Comparison of ENCODE assay signal across 16 mouse cellular contexts in the genomic region with DNA sequence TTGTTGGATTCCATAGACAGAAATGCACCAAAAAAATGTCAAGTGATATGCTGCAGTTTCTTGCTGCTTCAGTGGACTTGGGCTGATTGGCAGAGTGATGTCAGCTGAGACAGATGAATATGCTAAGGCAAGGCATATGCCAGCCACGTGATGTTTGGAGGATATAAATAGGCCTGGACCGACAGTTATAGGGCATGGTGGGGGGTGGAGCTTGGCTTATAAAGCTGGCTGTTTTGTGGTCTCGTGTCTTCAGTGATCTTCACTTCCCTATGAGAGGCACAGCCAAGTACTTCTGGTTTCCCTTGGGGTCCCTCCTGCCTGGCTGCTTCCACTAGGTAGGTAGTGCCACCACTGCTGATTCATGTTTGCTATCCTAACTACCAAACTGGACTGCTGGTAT. TPM values are rescaled to one million over a fixed set of nuclear protein-coding genes. Genes with fewer than 3 reads are reported as not detected.
A peak's percentile ranks its signal among the peaks of the same experiment; 100 is the strongest.
DNase-seq lines count a peak whose midpoint lies in the region; ATAC-seq and TF ChIP-seq lines count a peak whose summit lies in the region.
"Had no signal": no experiment of that assay in that cellular context is flagged by ENCODE, and none has a peak within 500 bp of the region (broad histone marks: within the 10 kb centered on the region; RNA-seq: fewer than 3 reads in every experiment).

No protein-coding gene starts in this region.

- no peak for TF ChIP-seq POLR2A in bone marrow, adult 2 months (IDR thresholded peaks at IDR 0.05; ENCODE audit: borderline replicate concordance, control insufficient read depth, low read depth, low read length)
- no peak; the same call in 1 of the 2 replicates for TF ChIP-seq POLR2A in spleen, adult 2 months (IDR thresholded peaks at IDR 0.05; ENCODE audit: low read depth, low read length)

- ATAC-seq in lung, postnatal 0 days: no peak
- no peak for ATAC-seq in intestine, embryonic 16.5 days
- ATAC-seq: Patski had no signal

- no peaks in the 10 kb centered on the region for H3K27me3 ChIP-seq in lung, postnatal 0 days (replicated peaks; ENCODE audit: insufficient read depth, low read length)
- no peaks in the 10 kb centered on the region for H3K27me3 ChIP-seq in spleen, adult 2 months (ENCODE audit: control insufficient read depth, insufficient read depth, low read length)
- H3K27me3 ChIP-seq in intestine, embryonic 16.5 days (replicated peaks; ENCODE audit: control insufficient read depth, insufficient read depth, low read length): no peaks in the 10 kb centered on the region
- H3K27me3 ChIP-seq: hindbrain, embryonic 15.5 days; neural tube, embryonic 12.5 days; Patski had no signal

- peaks cover 15% of the 10 kb centered on the region; the same call in 1 of the 2 replicates for H3K4me1 ChIP-seq in lung, postnatal 0 days (ENCODE audit: insufficient read depth, low read depth, low read length)
- H3K4me1 ChIP-seq in bone marrow, adult 2 months (ENCODE audit: control insufficient read depth, insufficient read depth, low read length): peaks cover 4% of the 10 kb centered on the region
- H3K4me1 ChIP-seq in spleen, adult 2 months (ENCODE audit: control insufficient read depth, insufficient read depth, insufficient read length): peaks cover 16% of the 10 kb centered on the region
- H3K4me1 ChIP-seq in intestine, embryonic 16.5 days (ENCODE audit: control insufficient read depth, insufficient read depth, low read length): peaks cover 11% of the 10 kb centered on the region

- WGBS in lung, postnatal 0 days: 93% methylated on average over 3 of the region's 3 CpGs
- 18% methylated on average over 3 of the region's 3 CpGs for WGBS in bone marrow, adult 2 months
- 19% methylated on average over 3 of the region's 3 CpGs for WGBS in spleen, adult 2 months
- WGBS in intestine, embryonic 16.5 days: 90% methylated on average over 3 of the region's 3 CpGs

- H3K4me3 ChIP-seq in lung, postnatal 0 days (ENCODE audit: low read depth, low read length): no peak overlapping the region
- H3K4me3 ChIP-seq in bone marrow, adult 2 months (replicated peaks; ENCODE audit: control insufficient read depth, low read depth, low read length): no peak overlapping the region
- H3K4me3 ChIP-seq in spleen, adult 2 months (ENCODE audit: extremely low read depth, insufficient read depth, insufficient read length): no peak overlapping the region
- no peak overlapping the region for H3K4me3 ChIP-seq in intestine, embryonic 16.5 days (ENCODE audit: low read length)
- H3K4me3 ChIP-seq: hindbrain, embryonic 15.5 days; left cerebral cortex, adult 2 months; neural tube, embryonic 12.5 days had no signal

- no peak overlapping the region for H3K4me2 ChIP-seq in lung, postnatal 0 days (replicated peaks; ENCODE audit: low read depth, low read length)
- H3K4me2 ChIP-seq in intestine, embryonic 16.5 days (ENCODE audit: low read depth, low read length): no peak overlapping the region
- H3K4me2 ChIP-seq: hindbrain, embryonic 15.5 days; neural tube, embryonic 12.5 days had no signal

- no peaks in the 10 kb centered on the region for H3K9me3 ChIP-seq in lung, postnatal 0 days (ENCODE audit: low read length)
- H3K9me3 ChIP-seq in intestine, embryonic 16.5 days (ENCODE audit: control insufficient read depth, low read length): no peaks in the 10 kb centered on the region
- H3K9me3 ChIP-seq: hindbrain, embryonic 15.5 days had no signal

- TF ChIP-seq EP300 in lung, postnatal 0 days (IDR thresholded peaks at IDR 0.05): no peak

- H3K36me3 ChIP-seq in lung, postnatal 0 days (ENCODE audit: insufficient read depth, low read length): no peaks in the 10 kb centered on the region
- peaks cover 2% of the 10 kb centered on the region; the same call in 1 of the 2 replicates for H3K36me3 ChIP-seq in spleen, adult 2 months (ENCODE audit: control insufficient read depth, insufficient read depth, low read length)
- no peaks in the 10 kb centered on the region for H3K36me3 ChIP-seq in intestine, embryonic 16.5 days (ENCODE audit: control insufficient read depth, insufficient read depth, low read length)

- H3K27ac ChIP-seq in lung, postnatal 0 days (ENCODE audit: low read length): no peak overlapping the region
- peak overlapping the region; percentile 4; the same call in 1 of the 2 replicates for H3K27ac ChIP-seq in bone marrow, adult 2 months (ENCODE audit: control insufficient read depth, insufficient read depth, low read depth, low read length, poor library complexity)
- peak overlapping the region; percentile 12; the same call in 1 of the 2 replicates for H3K27ac ChIP-seq in spleen, adult 2 months (ENCODE audit: insufficient read depth, low read length)
- no peak overlapping the region for H3K27ac ChIP-seq in intestine, embryonic 16.5 days (ENCODE audit: low read length)
- H3K27ac ChIP-seq: hindbrain, embryonic 15.5 days; left cerebral cortex, adult 2 months; neural tube, embryonic 12.5 days had no signal

- no peak overlapping the region for H3K9ac ChIP-seq in lung, postnatal 0 days (replicated peaks; ENCODE audit: low read depth)
- H3K9ac ChIP-seq in intestine, embryonic 16.5 days (ENCODE audit: low read depth, low read length): no peak overlapping the region
- H3K9ac ChIP-seq: hindbrain, embryonic 15.5 days; neural tube, embryonic 12.5 days had no signal

- no peak for TF ChIP-seq CTCF in lung, postnatal 0 days (IDR thresholded peaks at IDR 0.05)
- no peak for TF ChIP-seq CTCF in bone marrow, adult 2 months (IDR thresholded peaks at IDR 0.05; ENCODE audit: control insufficient read depth, insufficient read depth, low read length)
- TF ChIP-seq CTCF in spleen, adult 2 months (IDR thresholded peaks at IDR 0.05; ENCODE audit: extremely low read depth, insufficient read depth, insufficient read length, insufficient replicate concordance): no peak

- peak; percentile 14 to 34 for DNase-seq in lung, adult 18-20 months
- DNase-seq in lung, postnatal 0 days (ENCODE audit: low spot score): no peak
- peak; percentile 23 to 41 for DNase-seq in heart, postnatal 36 days
- peak; percentile 65 to 88 for DNase-seq in spleen, adult 2 months (ENCODE audit: low read depth in 1 of 2, low spot score in 2 of 2)
- DNase-seq in cerebellum, adult 9-11 months: no peak
- DNase-seq: adrenal gland, postnatal 14 days; cerebellum, adult 9-10 months; kidney, postnatal 10 days; liver; right cerebral cortex, postnatal 14 days had no signal

- intact Hi-C loops in heart, postnatal 36 days (cut with DNase I): loop anchor here (5.0 to 10.0 kb wide), 6 partner anchors 116 to 726 kb away; a partner anchor contains a TSS

RNA-seq across cellular contexts. Expression of a gene that starts 2.2 kb away (rescaled TPM):
- polyA plus RNA-seq in lung, postnatal 0 days (2015; fragmentation: Nextera tagmentation; extraction: Ambion mirVana): 21.7 and 22.3 TPM in 2 replicates
- 10.4 and 14.6 TPM in 2 replicates for polyA plus RNA-seq in bone marrow, adult 2 months (2011; ENCODE audit: insufficient read depth, insufficient read length, low replicate concordance, missing spikeins)
- total RNA-seq in heart, postnatal 36 days (2021): 10 to 100 TPM in 1 of 2 experiments, 1 to 10 TPM in 1; 9.8 to 10.1 TPM
- polyA plus RNA-seq in spleen, adult 2 months (2012; rRNA removed): 29.8 and 37.2 TPM in 2 replicates
- polyA plus RNA-seq in intestine, embryonic 16.5 days (2015; fragmentation: Nextera tagmentation; extraction: Ambion mirVana): 44.1 and 48.8 TPM in 2 replicates

RNA-seq across cellular contexts. Expression of a gene that starts 44.8 kb away (rescaled TPM):
- 26.9 and 30.8 TPM in 2 replicates for polyA plus RNA-seq in lung, postnatal 0 days (2015; fragmentation: Nextera tagmentation; extraction: Ambion mirVana)
- polyA plus RNA-seq in bone marrow, adult 2 months (2011; ENCODE audit: insufficient read depth, insufficient read length, low replicate concordance, missing spikeins): 9.1 TPM in 1 of 2 replicates, not detected in the other
- 1 to 10 TPM; 1.9 to 3.8 TPM for total RNA-seq in heart, postnatal 36 days (2021)
- 6.0 and 12.8 TPM in 2 replicates for polyA plus RNA-seq in spleen, adult 2 months (2012; rRNA removed)
- polyA plus RNA-seq in intestine, embryonic 16.5 days (2015; fragmentation: Nextera tagmentation; extraction: Ambion mirVana): 44.5 and 54.0 TPM in 2 replicates

RNA-seq across cellular contexts. Expression of a gene that starts 57.3 kb away (rescaled TPM):
- polyA plus RNA-seq in lung, postnatal 0 days (2015; fragmentation: Nextera tagmentation; extraction: Ambion mirVana): 0.20 and 0.29 TPM in 2 replicates
- 1.7 and 4.0 TPM in 2 replicates for polyA plus RNA-seq in bone marrow, adult 2 months (2011; ENCODE audit: insufficient read depth, insufficient read length, low replicate concordance, missing spikeins)
- total RNA-seq in heart, postnatal 36 days (2021): 1 to 10 TPM in 1 of 2 experiments, under 1 TPM in 1; 0.79 to 1.1 TPM
- 2.8 and 3.6 TPM in 2 replicates for polyA plus RNA-seq in spleen, adult 2 months (2012; rRNA removed)
- 0.17 and 0.22 TPM in 2 replicates for polyA plus RNA-seq in intestine, embryonic 16.5 days (2015; fragmentation: Nextera tagmentation; extraction: Ambion mirVana)

Comparison
In these comparisons a context has a peak if more than half of its experiments do, and no peak if none do; other contexts are left out.
1. DNase-seq: peak in lung, adult 18-20 months (2 of 2), heart, postnatal 36 days (2 of 2) and spleen, adult 2 months (2 of 2); none in lung, postnatal 0 days (single experiment) and cerebellum, adult 9-11 months (single experiment).
2. H3K27ac ChIP-seq: peak in bone marrow, adult 2 months (single experiment) and spleen, adult 2 months (single experiment); none in lung, postnatal 0 days (single experiment) and intestine, embryonic 16.5 days (single experiment).